Mouse (Mus musculus): ENCODE measurements around the gene Fam160b1.

GRCm38 (mm10) chr19:57354050-57354449, 6.4 kb upstream of the Fam160b1 start:
- TF ChIP-seq POLR2A (IDR thresholded peaks at IDR 0.05; ENCODE audit: insufficient read depth, low read depth, low read length) (no peak), CTCF (IDR thresholded peaks at IDR 0.05; ENCODE audit: insufficient read depth, low read depth, low read length) (no peak)
